Mouse (Mus musculus): ENCODE measurements around the gene Calcr. TPM values are rescaled to one million over a fixed set of nuclear protein-coding genes. Genes with fewer than 3 reads are reported as not detected.
"Not testable (repeated sequence)": the region's sequence is repeated elsewhere in the genome, so short reads cannot be mapped to it uniquely, and the experiment has no call there.

Gene Calcr
- not detected for polyA plus RNA-seq (2017; shearing (Covaris generic))

GRCm38 (mm10) chr6:3764230-3764764 lies at the start of gene Calcr:
Gene Calcr (minus strand): TSS chr6:3764714.
- ATAC-seq, result no peak

- no peak for ATAC-seq
Observed at GRCm38 (mm10) chr6:3767485-3767884, 3.0 kb upstream of the Calcr start.

- ATAC-seq, result no peak
Observed at GRCm38 (mm10) chr6:3763171-3763967, 1.1 kb downstream of the Calcr start.

GRCm38 (mm10) chr6:3751576-3751975 lies 12.9 kb downstream of the Calcr start:
- no peak for ATAC-seq

GRCm38 (mm10) chr6:3749624-3750023 lies 14.9 kb downstream of the Calcr start:
- no peak for ATAC-seq

GRCm38 (mm10) chr6:3745546-3745945 lies 19.0 kb downstream of the Calcr start:
- ATAC-seq, result no peak

GRCm38 (mm10) chr6:3741996-3742713 lies 22.4 kb downstream of the Calcr start:
- ATAC-seq, result no peak

GRCm38 (mm10) chr6:3741296-3741695 lies 23.2 kb downstream of the Calcr start:
- ATAC-seq, result no peak

- no peak for ATAC-seq
Observed at GRCm38 (mm10) chr6:3730246-3730867, 34.2 kb downstream of the Calcr start.

- ATAC-seq, result no peak
Observed at GRCm38 (mm10) chr6:3688087-3688642, 76.3 kb downstream of the Calcr start.

- not testable (repeated sequence) for ATAC-seq
Observed at GRCm38 (mm10) chr6:3678286-3678685, 86.2 kb downstream of the Calcr start.

GRCm38 (mm10) chr6:3677806-3678205 lies 86.7 kb downstream of the Calcr start:
- no peak for ATAC-seq

GRCm38 (mm10) chr6:3671941-3672340 lies 92.6 kb downstream of the Calcr start:
- not testable (repeated sequence) for ATAC-seq

GRCm38 (mm10) chr6:3664147-3664716 lies 100.3 kb downstream of the Calcr start:
- no peak for ATAC-seq

- no peak for ATAC-seq
Observed at GRCm38 (mm10) chr6:3658405-3658804, 106.1 kb downstream of the Calcr start.

Other genes with a start within 250 kb of the Calcr start
- gene Tfpi2, start 224.2 kb upstream of the Calcr start, polyA plus RNA-seq (2017; shearing (Covaris generic)), result not detected
- not detected for gene Gngt1, start 229.1 kb upstream of the Calcr start, polyA plus RNA-seq (2017; shearing (Covaris generic))
- gene Gng11, start 239.2 kb upstream of the Calcr start, polyA plus RNA-seq (2017; shearing (Covaris generic)), result not detected